ENCODE assay signal across 8 mouse cellular contexts in genomic region chr4:134397121-134397520, GRCm38 (mm10). TPM values are rescaled to one million over a fixed set of nuclear protein-coding genes. Genes with fewer than 3 reads are reported as not detected.
DNase-seq lines count a peak whose midpoint lies in the region; ATAC-seq and TF ChIP-seq lines count a peak whose summit lies in the region.

No protein-coding gene starts in this region.

- peak overlapping the region; percentile 81 for H3K27ac ChIP-seq in heart, postnatal 0 days (ENCODE audit: low read depth)
- peak overlapping the region; percentile 25; the same call in 1 of the 2 replicates for H3K27ac ChIP-seq in macrophage

- peaks cover 12% of the 10 kb centered on the region for H3K4me1 ChIP-seq in heart, postnatal 0 days (ENCODE audit: control insufficient read depth, insufficient read depth)

- ATAC-seq in heart, postnatal 0 days (ENCODE audit: insufficient read depth, low read depth): peak; percentile 34; the same call in 1 of the 2 replicates

- no peaks in the 10 kb centered on the region for H3K36me3 ChIP-seq in heart, postnatal 0 days (replicated peaks; ENCODE audit: control insufficient read depth, insufficient read depth, low read length)
- H3K36me3 ChIP-seq in macrophage (ENCODE audit: inconsistent target): no peaks in the 10 kb centered on the region

- TF ChIP-seq EP300 in heart, postnatal 0 days (IDR thresholded peaks at IDR 0.05; ENCODE audit: low read depth): no peak

- TF ChIP-seq CTCF in heart, postnatal 0 days (IDR thresholded peaks at IDR 0.05; ENCODE audit: low read depth): peak; percentile 24

- H3K27me3 ChIP-seq in heart, postnatal 0 days (ENCODE audit: control insufficient read depth, insufficient read depth, low read length): no peaks in the 10 kb centered on the region

- H3K9me3 ChIP-seq in heart, postnatal 0 days (replicated peaks; ENCODE audit: control insufficient read depth, low read length): no peaks in the 10 kb centered on the region

- H3K4me2 ChIP-seq in heart, postnatal 0 days (ENCODE audit: low read depth, low read length): peak overlapping the region; percentile 77

- peak overlapping the region; percentile 69; the same call in 1 of the 2 replicates for H3K9ac ChIP-seq in heart, postnatal 0 days (replicated peaks; ENCODE audit: low read depth, low read length)

- 2% methylated on average over 7 of the region's 7 CpGs for WGBS in heart, postnatal 0 days
- 24% methylated on average over 7 of the region's 7 CpGs for WGBS in macrophage (ENCODE audit: missing documents)

- H3K79me2 ChIP-seq in macrophage (ENCODE audit: inconsistent target): no peaks in the 10 kb centered on the region

- peak; percentile 36 to 62 for DNase-seq in urinary bladder, adult 18-20 months (ENCODE audit: low spot score in 2 of 2)
- DNase-seq in urinary bladder, postnatal 10 days (ENCODE audit: low spot score): no peak
- peak; percentile 100 for DNase-seq in fat pad, adult 2 months (ENCODE audit: extremely low read depth, low read depth, low spot score)
- peak; percentile 81 for DNase-seq in heart, postnatal 0 days (ENCODE audit: low spot score)
- peak; percentile 71 to 81 for DNase-seq in kidney, postnatal 4 days
- DNase-seq in testis, postnatal 14 days (ENCODE audit: low spot score): peak; percentile 59
- no peak for DNase-seq in natural killer cell, adult 2 months (ENCODE audit: low spot score in 2 of 2)

- H3K4me3 ChIP-seq in heart, postnatal 0 days (ENCODE audit: low read depth, low read length): peak overlapping the region; percentile 50
- peak overlapping the region; percentile 73; the same call in 1 of the 2 replicates for H3K4me3 ChIP-seq in macrophage (ENCODE audit: inconsistent target)

RNA-seq across cellular contexts. Expression of gene Pafah2, which starts 1.0 kb away (rescaled TPM):
- 16.3 and 17.2 TPM in 2 replicates for total RNA-seq in heart, postnatal 0 days (2014; rRNA removed; ENCODE audit: low replicate concordance)
- polyA plus RNA-seq in heart, postnatal 0 days (2015; fragmentation: Nextera tagmentation; extraction: Ambion mirVana): 7.2 and 7.8 TPM in 2 replicates
- total RNA-seq in macrophage (2018; cell fraction: chromatin; rRNA removed): 10 to 100 TPM in 23 of 26 experiments, 1 to 10 TPM in 3; 5.3 to 58.1 (median 26.3) TPM
- total RNA-seq in macrophage (2018; cell fraction: cytosol; rRNA removed): 10 to 100 TPM in 19 of 26 experiments, 1 to 10 TPM in 7; 7.7 to 19.7 (median 11.1) TPM
- 10 to 100 TPM in 21 of 26 experiments, 1 to 10 TPM in 5; 5.7 to 35.3 (median 16.0) TPM for total RNA-seq in macrophage (2018; cell fraction: nucleus; rRNA removed)
- polyA plus RNA-seq in macrophage (2018): 5.0 to 14.1 TPM (median 9.5 TPM) in 3 replicates

RNA-seq across cellular contexts. Expression of gene Extl1, which starts 13.5 kb away (rescaled TPM):
- total RNA-seq in heart, postnatal 0 days (2014; rRNA removed; ENCODE audit: low replicate concordance): 3.1 and 11.5 TPM in 2 replicates
- 2.9 and 3.4 TPM in 2 replicates for polyA plus RNA-seq in heart, postnatal 0 days (2015; fragmentation: Nextera tagmentation; extraction: Ambion mirVana)
- under 1 TPM in 2 of 26 experiments, not detected in 24; 0.16 TPM for total RNA-seq in macrophage (2018; cell fraction: chromatin; rRNA removed)
- total RNA-seq in macrophage (2018; cell fraction: cytosol; rRNA removed): under 1 TPM in 11 of 26 experiments, not detected in 15; 0.03 to 0.14 (median 0.04) TPM
- total RNA-seq in macrophage (2018; cell fraction: nucleus; rRNA removed): under 1 TPM in 4 of 26 experiments, not detected in 22; 0.10 to 0.15 (median 0.11) TPM
- polyA plus RNA-seq in macrophage (2018): 0.03 TPM in 1 of 3 replicates, not detected in the others

RNA-seq across cellular contexts. Expression of gene Slc30a2, which starts 54.1 kb away (rescaled TPM):
- 0.38 TPM in 1 of 2 replicates, not detected in the other for total RNA-seq in heart, postnatal 0 days (2014; rRNA removed; ENCODE audit: low replicate concordance)
- 0.16 and 0.33 TPM in 2 replicates for polyA plus RNA-seq in heart, postnatal 0 days (2015; fragmentation: Nextera tagmentation; extraction: Ambion mirVana)
- not detected for total RNA-seq in macrophage (2018; cell fraction: chromatin; rRNA removed)
- not detected for total RNA-seq in macrophage (2018; cell fraction: cytosol; rRNA removed)
- not detected for total RNA-seq in macrophage (2018; cell fraction: nucleus; rRNA removed)
- not detected in 3 replicates for polyA plus RNA-seq in macrophage (2018)

Comparison
In these comparisons a context has a peak if more than half of its experiments do, and no peak if none do; other contexts are left out.
1. DNase-seq: peak in urinary bladder, adult 18-20 months (2 of 2), fat pad, adult 2 months (single experiment), heart, postnatal 0 days (single experiment), kidney, postnatal 4 days (2 of 2) and testis, postnatal 14 days (single experiment); none in urinary bladder, postnatal 10 days (single experiment) and natural killer cell, adult 2 months (0 of 2).